Mouse (Mus musculus) stomach, embryonic 16.5 days (tissue): ENCODE results near the gene Bola2. TPM values are rescaled to one million over a fixed set of nuclear protein-coding genes. Genes with fewer than 3 reads are reported as not detected.
"Not testable (repeated sequence)": the region's sequence is repeated elsewhere in the genome, so short reads cannot be mapped to it uniquely, and the experiment has no call there.

Experiments
- ATAC-seq: fragments of 200-750 bp; cut with Nextera tagmentation; 2 replicates; pipeline ENCODE4 v1.8.0; 2017; ENCODE audit warnings: moderate number of reproducible peaks, moderate TSS enrichment; ENCODE audit not compliant: insufficient read depth, low FRiP score
- H3K27ac ChIP-seq: fragments of 300-500 bp; sonication (generic); 2 replicates; pipeline ENCODE4 v1.5.1; 2014; ENCODE audit warnings: low read length
- H3K27me3 ChIP-seq: fragments of 300-500 bp; sonication (generic); 2 replicates; pipeline ENCODE4 v1.6.1; 2014; ENCODE audit warnings: low read length, control low read depth, mixed read lengths; ENCODE audit not compliant: control insufficient read depth, insufficient read depth
- H3K36me3 ChIP-seq: fragments of 300-500 bp; sonication (generic); 2 replicates; pipeline ENCODE4 v1.6.1; 2014; ENCODE audit warnings: low read length; ENCODE audit not compliant: control insufficient read depth, insufficient read depth
- H3K4me1 ChIP-seq: fragments of 300-500 bp; sonication (generic); 2 replicates; pipeline ENCODE4 v1.6.1; 2014; ENCODE audit warnings: low read length, control low read depth, mixed read lengths; ENCODE audit not compliant: control insufficient read depth, insufficient read depth
- H3K4me2 ChIP-seq: fragments of 300-500 bp; sonication (generic); 2 replicates; pipeline ENCODE4 v1.6.1; 2014; ENCODE audit warnings: low read depth, low read length, mixed read lengths
- H3K4me3 ChIP-seq: fragments of 300-500 bp; sonication (generic); replicated peaks from 2 replicates; pipeline ENCODE4 v1.5.1; 2014; ENCODE audit warnings: mild to moderate bottlenecking, low read length
- H3K9ac ChIP-seq: fragments of 300-500 bp; sonication (generic); 2 replicates; pipeline ENCODE4 v1.6.1; 2014; ENCODE audit warnings: low read length
- H3K9me3 ChIP-seq: fragments of 300-500 bp; sonication (generic); replicated peaks from 2 replicates; pipeline ENCODE4 v1.6.1; 2016; ENCODE audit warnings: low read length, control low read depth; ENCODE audit not compliant: control insufficient read depth
- WGBS: fragments of 180-500 bp; shearing (Covaris S2); extraction: QIAGEN DNeasy Blood & Tissue Kit; methylation state at CpG from one replicate; pipeline ENCODE4 v1.1.7; 2014; 5-methylcytosine and 5-hydroxymethylcytosine counted together
- polyA plus RNA-seq: library from polyadenylated mRNA; unstranded; fragments of >200 nt; fragmentation: Nextera tagmentation; extraction: Ambion mirVana; gene quantifications from 2 replicates; pipeline ENCODE4 v1.2.1, GENCODE M21; 2015

Bola2 gene
- polyA plus RNA-seq, 1 experiment from 2014 or later: 107 TPM

DNA sequence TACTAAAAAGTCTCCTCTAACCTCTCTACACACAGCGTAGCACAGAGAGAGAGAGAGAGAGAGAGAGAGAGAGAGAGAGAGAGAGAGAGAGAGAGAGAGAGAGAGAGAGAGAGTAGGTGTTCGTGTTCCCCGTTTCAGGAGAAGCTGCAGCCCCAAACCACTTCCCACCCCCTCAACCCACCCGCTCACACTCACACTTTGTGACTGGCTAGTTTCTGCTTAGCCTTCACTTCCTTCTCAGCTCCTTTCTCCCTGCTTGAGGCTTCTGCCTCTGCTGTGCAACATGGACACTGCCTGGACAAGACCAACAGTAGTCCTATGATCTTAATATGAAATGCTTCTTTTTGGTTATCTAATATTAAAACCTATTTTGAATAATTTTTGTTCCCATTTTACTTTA, 15.1 kb downstream of the Bola2 start:
- H3K36me3 ChIP-seq: no peaks in the 10 kb centered on the region
- no peak overlapping the region for H3K4me2 ChIP-seq
- no peak overlapping the region for H3K27ac ChIP-seq
- H3K9me3 ChIP-seq: 0 out of 2 replicates have a peak, but pooled peaks cover 3% of the 10 kb centered on the region
- no peaks in the 10 kb centered on the region for H3K27me3 ChIP-seq
- no peak overlapping the region for H3K4me3 ChIP-seq
- WGBS: 69% methylated on average over 4 of the region's 4 CpGs
- H3K4me1 ChIP-seq: no peaks in the 10 kb centered on the region
- H3K9ac ChIP-seq: no peak overlapping the region
- ATAC-seq: no peak

DNA sequence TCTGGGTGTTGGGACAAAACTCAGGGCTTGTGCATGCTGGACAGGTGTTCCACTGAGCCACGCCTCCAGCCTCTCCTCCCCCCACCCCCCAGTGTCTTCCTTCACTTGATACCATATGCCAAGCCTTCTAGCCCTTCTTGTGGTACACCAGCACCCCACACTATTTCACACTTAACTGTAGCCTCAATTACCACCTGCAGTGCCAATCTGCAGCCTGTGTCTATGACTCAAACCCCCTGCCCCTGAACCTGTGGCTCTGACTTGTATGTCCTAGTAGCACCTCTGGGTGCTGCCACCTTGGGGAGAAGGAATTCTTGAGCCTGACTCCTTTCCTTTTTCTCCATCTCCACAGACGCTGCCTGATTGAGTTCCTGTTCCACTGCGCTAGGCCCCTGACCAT, 16.7 kb downstream of the Bola2 start:
- Histone ChIP-seq H3K4me3 (no peak overlapping the region), H3K9ac (no peak overlapping the region), H3K4me2 (no peak overlapping the region), H3K36me3 (no peaks in the 10 kb centered on the region), H3K27ac (no peak overlapping the region), H3K27me3 (no peaks in the 10 kb centered on the region), H3K9me3 (0 out of 2 replicates have a peak, but pooled peaks cover 3% of the 10 kb centered on the region), H3K4me1 (no peaks in the 10 kb centered on the region)
- no peak for ATAC-seq
- WGBS: 83% methylated on average over 3 of the region's 3 CpGs

DNA sequence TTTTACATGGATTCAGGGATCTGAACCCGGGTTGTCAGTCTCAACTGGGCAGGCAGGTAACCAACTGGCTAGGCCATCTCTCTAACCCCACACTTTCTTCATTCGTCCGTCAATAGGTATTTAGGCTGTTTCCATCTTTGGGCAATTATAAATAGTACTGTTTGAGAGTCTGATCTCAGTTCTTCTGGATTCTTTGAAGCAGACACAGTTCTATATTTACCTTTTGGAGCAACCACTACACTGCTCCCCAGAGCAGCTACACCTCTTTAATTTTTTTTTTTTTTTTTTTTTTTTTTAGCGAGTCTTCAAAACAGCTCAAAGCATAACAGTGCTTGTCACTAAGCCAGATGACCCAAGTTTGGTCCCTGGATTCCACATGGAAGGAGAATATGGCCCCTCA, 20.5 kb downstream of the Bola2 start:
- H3K27ac ChIP-seq: no peak overlapping the region
- no peak overlapping the region for H3K4me3 ChIP-seq
- H3K9me3 ChIP-seq: no peaks in the 10 kb centered on the region
- no peak overlapping the region for H3K4me2 ChIP-seq
- no peaks in the 10 kb centered on the region for H3K36me3 ChIP-seq
- no peaks in the 10 kb centered on the region for H3K27me3 ChIP-seq
- no peaks in the 10 kb centered on the region for H3K4me1 ChIP-seq
- WGBS: 83% methylated on average over 4 of the region's 4 CpGs
- no peak for ATAC-seq
- H3K9ac ChIP-seq: no peak overlapping the region

DNA sequence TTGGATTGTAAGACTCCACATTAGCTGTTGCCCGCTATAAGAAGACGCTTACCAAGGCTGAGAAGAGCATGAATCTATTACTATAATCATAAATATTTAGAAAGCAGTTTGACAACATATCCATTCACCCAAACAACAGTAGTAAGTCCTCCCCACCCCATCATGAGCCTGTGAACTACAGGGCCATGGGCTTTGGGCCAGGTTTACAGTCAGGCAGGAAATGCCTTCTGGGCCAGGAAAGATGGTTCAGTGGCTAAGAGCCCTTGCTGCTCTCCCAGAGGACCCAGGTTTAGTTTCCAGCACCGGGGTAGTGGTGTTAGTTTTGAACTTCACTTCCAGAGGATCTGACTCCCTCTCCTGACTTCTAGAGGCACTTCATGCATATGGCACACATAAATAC, 22.4 kb downstream of the Bola2 start:
- 64% methylated on average over 3 of the region's 3 CpGs for WGBS

GRCm38 (mm10) chr7:126718787-126719337, 23.7 kb downstream of the Bola2 start:
- H3K4me3 ChIP-seq: no peak overlapping the region
- H3K9me3 ChIP-seq: no peaks in the 10 kb centered on the region
- H3K27me3 ChIP-seq: no peaks in the 10 kb centered on the region
- H3K36me3 ChIP-seq: no peaks in the 10 kb centered on the region
- no peak overlapping the region for H3K4me2 ChIP-seq
- H3K4me1 ChIP-seq: no peaks in the 10 kb centered on the region
- no peak for ATAC-seq
- 91% methylated on average over 5 of the region's 5 CpGs for WGBS
- H3K9ac ChIP-seq: no peak overlapping the region
- no peak overlapping the region for H3K27ac ChIP-seq

More for the DNA sequence above, 22.4 kb downstream of the Bola2 start:
- no peak overlapping the region for H3K4me2 ChIP-seq
- no peaks in the 10 kb centered on the region for H3K36me3 ChIP-seq
- no peak for ATAC-seq
- no peak overlapping the region for H3K27ac ChIP-seq
- H3K27me3 ChIP-seq: no peaks in the 10 kb centered on the region
- no peaks in the 10 kb centered on the region for H3K9me3 ChIP-seq
- no peak overlapping the region for H3K4me3 ChIP-seq
- H3K4me1 ChIP-seq: no peaks in the 10 kb centered on the region
- H3K9ac ChIP-seq: no peak overlapping the region

GRCm38 (mm10) chr7:126721635-126722034, 26.4 kb downstream of the Bola2 start:
- H3K36me3 ChIP-seq: no peaks in the 10 kb centered on the region
- H3K4me3 ChIP-seq: no peak overlapping the region
- no peak overlapping the region for H3K9ac ChIP-seq
- WGBS: 89% methylated on average over 13 of the region's 13 CpGs
- no peak overlapping the region for H3K27ac ChIP-seq
- 0 out of 2 replicates have a peak, but pooled peaks cover 2% of the 10 kb centered on the region for H3K4me1 ChIP-seq
- no peak for ATAC-seq
- no peaks in the 10 kb centered on the region for H3K27me3 ChIP-seq
- H3K4me2 ChIP-seq: no peak overlapping the region
- no peaks in the 10 kb centered on the region for H3K9me3 ChIP-seq

GRCm38 (mm10) chr7:126725077-126725476, 29.9 kb downstream of the Bola2 start:
- H3K4me1 ChIP-seq: 0 out of 2 replicates have a peak, but pooled peaks cover 2% of the 10 kb centered on the region
- H3K9ac ChIP-seq: no peak overlapping the region
- H3K27me3 ChIP-seq: no peaks in the 10 kb centered on the region
- no peak overlapping the region for H3K27ac ChIP-seq
- 61% methylated on average over 3 of the region's 3 CpGs for WGBS
- no peak overlapping the region for H3K4me2 ChIP-seq
- no peak for ATAC-seq
- H3K9me3 ChIP-seq: no peaks in the 10 kb centered on the region
- no peak overlapping the region for H3K4me3 ChIP-seq
- H3K36me3 ChIP-seq: no peaks in the 10 kb centered on the region

DNA sequence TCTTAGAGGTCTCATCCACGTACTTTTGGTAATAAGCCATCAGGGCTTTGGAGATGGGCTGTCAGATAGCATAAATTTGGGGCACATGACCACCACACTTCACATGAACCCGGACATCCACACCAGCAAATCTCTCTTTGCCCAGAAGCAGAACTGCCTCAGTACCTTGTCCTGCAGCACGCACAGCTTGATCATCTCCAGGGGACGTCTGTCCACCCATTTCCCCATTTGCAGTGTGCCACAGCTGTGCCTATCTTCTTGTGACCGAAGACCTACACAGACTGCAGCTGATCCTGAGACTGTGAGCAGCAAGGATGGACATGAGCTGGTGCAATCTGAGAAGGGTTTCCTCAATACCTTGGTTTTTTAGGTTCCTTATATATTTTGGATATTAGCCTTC, 30.5 kb downstream of the Bola2 start:
- ATAC-seq: no peak
- H3K27ac ChIP-seq: no peak overlapping the region
- no peaks in the 10 kb centered on the region for H3K36me3 ChIP-seq
- no peak overlapping the region for H3K4me2 ChIP-seq
- H3K27me3 ChIP-seq: no peaks in the 10 kb centered on the region
- 75% methylated on average over 5 of the region's 5 CpGs for WGBS
- 0 out of 2 replicates have a peak, but pooled peaks cover 2% of the 10 kb centered on the region for H3K4me1 ChIP-seq
- H3K9ac ChIP-seq: no peak overlapping the region
- H3K9me3 ChIP-seq: no peaks in the 10 kb centered on the region
- H3K4me3 ChIP-seq: no peak overlapping the region

- not testable (repeated sequence) for H3K4me2 ChIP-seq, H3K4me1 ChIP-seq, H3K36me3 ChIP-seq, H3K27ac ChIP-seq, H3K27me3 ChIP-seq, H3K9me3 ChIP-seq, ATAC-seq, H3K4me3 ChIP-seq, H3K9ac ChIP-seq
- 64% methylated on average over 4 of the region's 4 CpGs for WGBS
These were observed 35.1 kb downstream of the Bola2 start for GRCm38 (mm10) chr7:126730256-126730789.
